Mouse (Mus musculus): Measurements from ENCODE around the gene Dis3.

DNA sequence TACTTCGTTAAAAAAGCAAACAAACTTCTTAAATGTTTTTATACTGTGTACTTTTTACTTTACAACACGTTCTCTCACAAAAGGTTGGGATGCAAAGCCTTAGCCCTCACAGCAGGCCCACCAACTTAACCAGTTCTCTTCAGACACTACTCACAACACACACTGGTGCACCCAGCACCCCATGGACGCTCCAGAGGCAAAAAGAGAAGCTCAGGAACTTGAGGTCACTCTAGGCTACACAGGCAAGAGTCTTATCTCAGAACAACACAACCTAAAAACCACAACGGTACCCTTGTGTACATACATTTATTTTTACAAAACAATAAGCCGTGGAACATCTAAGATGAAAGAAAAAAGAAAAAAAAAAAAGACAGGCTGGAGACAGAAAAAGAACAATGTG lies 54.9 kb downstream of the Dis3 start:
- TF ChIP-seq GATA1 (IDR thresholded peaks at IDR 0.05; ENCODE audit: borderline replicate concordance, low read length) (no peak), FLI1 (IDR thresholded peaks at IDR 0.05; ENCODE audit: low read length) (no peak)

Measured in megakaryocyte, embryonic 14.5 days (primary cell).